7 mouse cellular contexts compared by ENCODE assay signal in the genomic region with DNA sequence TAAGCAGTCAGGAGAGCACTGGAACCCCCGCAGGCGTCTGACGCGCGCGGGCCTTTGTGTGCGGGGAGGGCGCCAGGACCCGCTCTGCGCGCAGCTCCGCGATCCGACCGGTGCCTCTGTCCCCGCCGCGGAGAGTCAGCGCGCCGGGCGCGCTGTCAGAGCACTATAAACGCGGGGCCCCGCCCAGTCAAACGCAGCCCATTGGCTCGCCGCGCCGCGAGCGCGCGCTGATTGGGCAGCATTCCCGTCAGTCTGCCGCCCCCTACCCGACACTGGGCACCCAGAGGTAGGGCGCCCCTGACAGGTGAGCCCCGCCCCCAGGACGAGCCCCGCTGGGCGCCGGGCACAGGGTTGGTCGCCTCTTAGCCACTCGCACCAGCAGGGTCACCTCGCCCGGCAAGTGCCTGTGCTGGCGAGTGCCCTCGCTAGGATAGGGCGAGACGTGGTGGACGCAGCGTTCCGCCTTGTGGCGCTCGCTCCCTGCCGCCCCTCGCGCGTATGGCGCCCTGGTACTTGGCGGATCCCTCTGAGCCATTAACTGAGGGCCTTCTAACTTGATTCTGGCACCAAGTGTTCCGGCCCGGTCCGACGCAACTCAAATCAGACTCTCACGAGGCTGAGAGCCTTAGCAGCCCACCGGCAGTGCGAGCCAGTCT. TPM values are rescaled to one million over a fixed set of nuclear protein-coding genes. Genes with fewer than 3 reads are reported as not detected.
A peak's percentile ranks its signal among the peaks of the same experiment; 100 is the strongest.
DNase-seq lines count a peak whose midpoint lies in the region; ATAC-seq and TF ChIP-seq lines count a peak whose summit lies in the region.

Gene Efnb2 (minus strand): TSS at position 140 of the 656 bp plus-strand sequence.

- ATAC-seq in limb, embryonic 13.5 days (ENCODE audit: low FRiP score, low read depth) = peak; percentile 93
- peak; percentile 95 for ATAC-seq in midbrain, embryonic 15.5 days (replicated peaks)

- H3K9ac ChIP-seq in limb, embryonic 13.5 days = peak within 1 kb of the TSS; percentile 96
- peak within 1 kb of the TSS; percentile 72 for H3K9ac ChIP-seq in midbrain, embryonic 15.5 days

- peak within 1 kb of the TSS; percentile 89 for H3K4me2 ChIP-seq in limb, embryonic 13.5 days (replicated peaks)
- peak within 1 kb of the TSS; percentile 86 for H3K4me2 ChIP-seq in midbrain, embryonic 15.5 days

- peak; percentile 96 for TF ChIP-seq POLR2A in embryonic fibroblast, embryonic 13.5 days (IDR thresholded peaks at IDR 0.05; ENCODE audit: low read depth, low read length)

- H3K9me3 ChIP-seq in limb, embryonic 13.5 days = no peaks in the 10 kb centered on the region
- H3K9me3 ChIP-seq in midbrain, embryonic 15.5 days = no peaks in the 10 kb centered on the region

- peaks cover 6% of the 10 kb centered on the region; the same call in 1 of the 2 replicates for H3K4me1 ChIP-seq in embryonic fibroblast, embryonic 13.5 days (ENCODE audit: control insufficient read depth, insufficient read depth, low read length)
- peaks cover 22% of the 10 kb centered on the region for H3K4me1 ChIP-seq in limb, embryonic 13.5 days
- H3K4me1 ChIP-seq in midbrain, embryonic 15.5 days = peaks cover 29% of the 10 kb centered on the region

- H3K36me3 ChIP-seq in limb, embryonic 13.5 days = peaks cover 11% of the 10 kb centered on the region
- H3K36me3 ChIP-seq in midbrain, embryonic 15.5 days (replicated peaks) = no peaks in the 10 kb centered on the region

- peak; percentile 94 for DNase-seq in brain, adult 2 months (ENCODE audit: low read depth, low spot score)
- peak; percentile 93 to 95 for DNase-seq in heart, adult 9 months (ENCODE audit: low spot score in 2 of 2)
- peak; percentile 96 for DNase-seq in kidney, adult 9 months
- DNase-seq in spleen, adult 18-20 months = peak; percentile 85 to 89

- WGBS in limb, embryonic 13.5 days = under 1% methylated on average over 65 of the region's 70 CpGs
- WGBS in midbrain, embryonic 15.5 days = under 1% methylated on average over 70 of the region's 70 CpGs

- H3K27ac ChIP-seq in embryonic fibroblast, embryonic 13.5 days (ENCODE audit: insufficient read depth, low read length) = peak within 1 kb of the TSS; percentile 55
- peak within 1 kb of the TSS; percentile 91 for H3K27ac ChIP-seq in limb, embryonic 13.5 days
- peak within 1 kb of the TSS; percentile 88 for H3K27ac ChIP-seq in midbrain, embryonic 15.5 days

- TF ChIP-seq CTCF in embryonic fibroblast, embryonic 13.5 days (IDR thresholded peaks at IDR 0.05; ENCODE audit: borderline replicate concordance, insufficient read depth, low read length) = peak; percentile 43; the same call in 1 of the 2 replicates

- H3K27me3 ChIP-seq in limb, embryonic 13.5 days = no peaks in the 10 kb centered on the region
- H3K27me3 ChIP-seq in midbrain, embryonic 15.5 days (replicated peaks) = no peaks in the 10 kb centered on the region

- H3K4me3 ChIP-seq in embryonic fibroblast, embryonic 13.5 days (ENCODE audit: insufficient read depth, low read length) = peak within 1 kb of the TSS; percentile 72
- H3K4me3 ChIP-seq in limb, embryonic 13.5 days = peak within 1 kb of the TSS; percentile 96
- peak within 1 kb of the TSS; percentile 68 for H3K4me3 ChIP-seq in midbrain, embryonic 15.5 days

RNA-seq across cellular contexts. Expression of gene Efnb2, which starts in this region (rescaled TPM):
- polyA plus RNA-seq in embryonic fibroblast, embryonic 13.5 days (2011; ENCODE audit: insufficient read length, low read depth, missing spikeins) = 56.9 and 57.2 TPM in 2 replicates
- polyA plus RNA-seq in limb, embryonic 13.5 days (2015; fragmentation: Nextera tagmentation; extraction: Ambion mirVana) = 32.6 and 33.3 TPM in 2 replicates
- 14.1 and 14.8 TPM in 2 replicates for polyA plus RNA-seq in midbrain, embryonic 15.5 days (2015; fragmentation: Nextera tagmentation; extraction: Ambion mirVana)

Comparison
In these comparisons a context has a peak if more than half of its experiments do, and no peak if none do; other contexts are left out.
1. Peak in every context shown above with its lines: DNase-seq, ATAC-seq, H3K4me3 ChIP-seq and H3K27ac ChIP-seq.